Mouse (Mus musculus): ENCODE data around the gene Krtap29-1.

Krtap29-1 gene

DNA sequence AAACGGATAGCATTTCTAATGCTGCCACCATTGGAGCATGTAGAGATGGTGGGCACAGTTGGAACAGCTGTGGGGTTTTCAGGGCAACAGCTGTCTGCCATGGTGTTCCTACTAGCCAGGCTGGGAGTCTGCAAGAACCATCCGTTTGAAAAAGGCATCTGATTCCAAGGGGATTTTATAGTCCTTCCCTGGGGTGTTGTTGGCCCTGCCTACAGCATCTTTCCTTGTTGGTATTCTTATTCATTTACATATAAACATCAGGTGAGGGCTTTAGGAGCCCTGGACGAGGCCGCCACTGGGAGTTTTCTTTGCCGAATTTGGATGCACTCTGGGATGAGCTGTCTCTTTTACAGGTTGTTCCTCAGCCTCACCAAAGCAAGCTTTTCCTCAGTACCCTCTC, at the start of gene Krtap29-1:
Krtap29-1 (minus strand) TSS at position 101 of the 400 bp plus-strand sequence.
- in situ Hi-C loops (cut with MboI, MseI), result no loop called here

DNA sequence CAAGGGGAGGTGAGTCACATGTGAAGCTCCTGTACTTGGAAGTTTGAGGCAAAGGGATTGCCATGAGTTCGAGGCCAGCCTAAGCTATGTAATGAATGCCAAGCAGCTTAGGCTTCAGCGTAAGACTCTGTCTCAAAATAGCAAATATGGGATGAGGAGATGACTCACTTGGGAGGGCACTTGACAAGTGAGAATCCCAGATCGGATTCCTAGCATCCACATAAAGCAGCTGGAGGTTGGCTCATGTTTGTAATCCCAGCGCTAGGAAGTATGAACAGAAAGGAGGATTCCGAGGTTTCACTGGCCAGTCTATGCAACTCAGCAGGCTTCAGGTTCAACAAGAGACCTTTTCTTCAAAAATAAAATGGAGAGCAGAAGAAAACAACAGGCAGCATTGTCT, 42.6 kb upstream of the Krtap29-1 start:
- in situ Hi-C loops (cut with MboI, MseI), result no loop called here

DNA sequence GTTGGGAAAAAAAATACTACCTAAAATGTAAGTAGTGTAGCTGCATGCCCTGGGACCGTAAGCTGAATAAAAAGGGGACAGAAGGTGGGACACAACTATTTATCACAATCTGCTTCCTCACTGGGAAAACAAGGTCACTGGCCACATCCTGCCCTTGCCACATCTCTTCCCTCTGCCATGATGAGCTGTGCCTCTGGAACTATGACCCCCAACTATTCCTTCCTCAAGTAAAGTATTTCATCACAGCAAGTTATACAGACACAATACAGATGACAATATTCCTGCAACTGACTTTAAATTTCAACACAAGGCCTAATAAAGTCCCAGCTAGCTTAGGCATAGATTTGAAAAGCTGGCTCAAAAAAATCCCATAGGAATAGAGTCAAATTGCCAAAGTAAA, 40.6 kb upstream of the Krtap29-1 start:
- in situ Hi-C loops (cut with MboI, MseI), result no loop called here

DNA sequence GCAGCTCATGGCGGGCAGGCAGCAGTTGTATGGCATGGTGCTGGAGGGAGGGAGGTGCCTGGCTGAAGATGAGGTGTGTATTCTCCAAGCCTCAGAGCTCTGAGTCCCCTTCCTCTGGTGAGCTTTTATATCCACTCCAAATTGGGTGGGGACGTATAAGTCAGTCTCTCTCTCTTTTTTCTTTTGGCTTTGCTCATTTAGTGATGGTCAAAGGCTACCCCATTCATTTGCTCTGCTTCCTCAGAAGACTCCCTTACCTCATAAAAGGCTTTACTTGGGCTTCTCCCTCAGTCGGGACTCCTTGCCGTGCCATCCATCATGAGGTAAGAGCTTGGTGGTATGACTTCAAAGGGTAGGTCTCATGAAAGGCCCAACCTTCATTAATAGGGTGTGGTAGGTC, 37.3 kb upstream of the Krtap29-1 start, which contains the start of gene Krt33a:
Krt33a (minus strand) TSS at position 101 of the 400 bp plus-strand sequence.
- in situ Hi-C loops (cut with MboI, MseI), result no loop called here

DNA sequence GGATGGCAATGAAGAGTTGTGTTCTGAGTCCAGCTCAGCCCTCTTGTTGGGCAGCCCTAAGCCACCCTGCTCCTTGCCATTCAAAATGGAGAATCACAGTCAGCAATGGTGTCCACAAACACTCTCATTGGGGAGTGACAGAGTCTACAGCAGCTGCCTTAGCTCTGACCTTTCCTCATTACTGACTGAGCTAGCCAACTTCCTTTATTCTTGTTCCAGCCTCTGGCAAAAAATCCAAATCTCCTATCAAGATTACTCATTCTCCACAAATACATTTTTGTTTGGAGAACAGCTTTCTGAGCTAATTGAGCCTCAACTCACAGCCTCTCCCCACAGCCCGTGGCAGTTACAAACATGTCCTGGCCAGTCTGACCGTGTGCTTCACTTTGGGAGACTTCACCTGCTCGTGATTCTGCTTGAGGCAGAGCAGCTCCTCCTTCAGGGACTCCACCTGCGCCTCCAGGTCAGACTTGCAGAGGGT, 34.9 kb upstream of the Krtap29-1 start:
- in situ Hi-C loops (cut with MboI, MseI), result no loop called here

DNA sequence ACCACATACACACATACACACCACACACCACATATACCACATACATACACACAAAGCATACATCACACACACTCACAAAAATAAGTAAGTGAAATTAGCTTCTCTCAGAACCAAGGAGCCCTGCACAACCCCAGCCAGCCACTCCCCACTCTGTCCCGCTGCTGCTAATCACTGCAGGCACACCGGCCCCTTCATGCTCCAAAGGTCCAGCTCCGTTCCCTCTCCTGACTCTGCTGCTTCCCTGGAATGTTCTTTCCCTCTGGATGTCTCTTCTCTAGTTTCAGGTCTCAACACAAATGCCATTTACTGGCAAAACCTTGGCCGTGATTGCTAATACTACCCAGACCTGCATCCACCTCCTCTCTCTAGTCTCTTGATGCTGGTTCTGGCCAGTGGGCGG, 31.8 kb upstream of the Krtap29-1 start:
- in situ Hi-C loops (cut with MboI, MseI), result no loop called here

DNA sequence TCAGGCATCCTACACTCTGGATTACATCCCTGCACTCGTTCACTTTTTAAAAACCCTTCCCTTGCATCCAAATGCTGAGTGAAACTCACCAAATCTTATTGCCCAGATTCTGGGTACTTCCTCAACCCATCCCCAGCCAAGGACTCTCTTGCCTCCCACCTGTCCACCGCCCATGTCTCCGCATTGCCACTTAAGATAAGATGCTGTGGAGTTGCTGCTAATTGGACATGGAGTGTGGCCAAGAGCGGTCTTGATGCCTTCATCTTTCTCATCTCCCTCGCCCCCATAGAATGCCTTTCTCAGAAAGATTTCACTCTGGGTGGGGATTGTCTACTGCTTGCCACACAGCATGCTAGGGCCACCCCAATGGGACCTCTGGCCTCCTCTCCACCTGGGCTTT, 29.5 kb upstream of the Krtap29-1 start:
- in situ Hi-C loops (cut with MboI, MseI), result no loop called here

DNA sequence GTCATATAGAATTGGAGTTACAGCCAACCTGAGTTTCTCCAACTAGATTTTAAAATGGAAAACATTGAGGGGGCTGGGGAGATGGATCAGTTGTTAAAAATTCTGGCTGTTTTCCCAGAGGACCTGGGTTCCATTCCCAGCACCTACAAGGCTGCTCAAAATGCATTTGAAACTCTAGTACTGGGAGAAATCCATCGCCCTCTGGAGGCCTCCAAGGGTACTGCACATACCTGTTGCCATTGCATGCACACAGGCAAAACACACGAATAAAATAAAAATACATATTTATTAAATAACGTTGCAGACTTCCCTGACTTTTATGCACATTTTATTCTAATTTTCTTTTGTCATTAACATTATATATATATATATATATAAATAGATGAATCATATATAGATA, 27.8 kb upstream of the Krtap29-1 start:
- in situ Hi-C loops (cut with MboI, MseI), result no loop called here

DNA sequence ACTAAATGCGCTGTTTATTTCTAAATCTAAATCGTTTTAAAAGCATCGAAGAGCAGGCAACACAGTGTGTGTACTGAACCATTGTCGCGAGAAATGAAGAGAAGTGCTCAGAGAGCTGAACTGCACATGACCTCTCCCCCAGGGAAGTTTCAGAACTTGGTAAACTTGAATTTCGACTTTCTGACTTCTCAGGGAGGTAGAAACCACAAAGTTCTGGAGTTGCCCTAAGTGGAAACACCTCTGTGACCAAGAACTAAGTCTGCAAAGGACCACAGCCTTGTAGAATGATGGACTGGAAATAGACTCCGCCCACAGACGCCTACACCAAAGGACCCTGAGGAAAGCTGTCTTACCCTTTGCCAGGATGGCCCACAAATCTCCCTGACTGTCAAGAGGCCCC, 27.1 kb upstream of the Krtap29-1 start:
- in situ Hi-C loops (cut with MboI, MseI), result no loop called here

DNA sequence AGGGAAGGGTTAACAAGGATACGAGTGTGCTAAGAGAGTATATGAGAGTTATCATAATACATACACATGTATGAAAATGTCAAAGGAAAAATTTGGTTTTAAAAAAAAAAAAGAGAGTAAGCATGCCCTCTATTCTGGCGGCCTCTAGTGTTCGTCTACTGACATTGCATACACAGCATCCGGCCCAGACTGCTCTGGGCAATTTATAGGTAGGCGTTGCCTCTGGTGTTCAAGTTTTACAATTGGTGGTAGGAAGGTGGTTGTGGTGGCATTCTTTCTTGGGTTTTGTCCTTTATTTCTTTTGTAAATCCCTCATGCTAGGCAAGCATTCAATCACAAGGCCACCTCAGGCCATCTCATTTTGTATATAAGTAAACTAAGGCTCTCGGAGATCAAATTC, 26.0 kb upstream of the Krtap29-1 start:
- in situ Hi-C loops (cut with MboI, MseI), result loop anchor here (5.0 kb wide), 1 partner anchor 543 kb away; no protein-coding TSS in a partner anchor

DNA sequence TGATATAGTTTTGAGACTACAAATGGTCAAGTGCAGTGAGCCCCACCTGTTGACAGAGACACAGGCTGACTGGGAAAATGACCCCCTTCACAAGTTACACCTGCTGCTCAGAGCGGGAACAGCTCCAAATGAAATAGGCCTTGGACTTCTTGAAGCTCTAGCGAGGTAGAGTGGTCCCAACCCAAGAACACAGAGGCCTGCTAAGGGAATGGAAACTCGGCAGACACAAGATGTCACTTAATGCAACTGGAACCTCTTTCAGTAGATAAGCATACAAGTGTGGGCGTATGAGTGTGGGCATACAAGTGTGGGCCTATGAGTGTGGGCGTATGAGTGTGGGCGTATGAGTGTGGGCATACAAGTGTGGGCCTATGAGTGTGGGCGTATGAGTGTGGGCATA, 20.2 kb upstream of the Krtap29-1 start:
- in situ Hi-C loops (cut with MboI, MseI), result no loop called here

DNA sequence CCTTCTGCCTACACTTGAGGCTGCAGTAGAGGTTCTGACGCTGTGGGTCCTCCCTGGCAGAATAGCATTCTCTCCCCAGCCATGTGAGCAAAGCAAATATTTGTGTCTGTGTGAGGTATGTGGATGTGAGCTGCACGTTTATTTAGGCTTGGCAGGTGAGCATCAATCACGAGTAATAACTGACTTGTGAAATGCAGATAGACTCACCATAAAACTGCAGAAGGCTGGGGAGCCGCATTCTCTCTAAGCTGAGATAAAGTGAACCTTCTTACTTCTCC, 15.5 kb upstream of the Krtap29-1 start:
- in situ Hi-C loops (cut with MboI, MseI), result no loop called here

DNA sequence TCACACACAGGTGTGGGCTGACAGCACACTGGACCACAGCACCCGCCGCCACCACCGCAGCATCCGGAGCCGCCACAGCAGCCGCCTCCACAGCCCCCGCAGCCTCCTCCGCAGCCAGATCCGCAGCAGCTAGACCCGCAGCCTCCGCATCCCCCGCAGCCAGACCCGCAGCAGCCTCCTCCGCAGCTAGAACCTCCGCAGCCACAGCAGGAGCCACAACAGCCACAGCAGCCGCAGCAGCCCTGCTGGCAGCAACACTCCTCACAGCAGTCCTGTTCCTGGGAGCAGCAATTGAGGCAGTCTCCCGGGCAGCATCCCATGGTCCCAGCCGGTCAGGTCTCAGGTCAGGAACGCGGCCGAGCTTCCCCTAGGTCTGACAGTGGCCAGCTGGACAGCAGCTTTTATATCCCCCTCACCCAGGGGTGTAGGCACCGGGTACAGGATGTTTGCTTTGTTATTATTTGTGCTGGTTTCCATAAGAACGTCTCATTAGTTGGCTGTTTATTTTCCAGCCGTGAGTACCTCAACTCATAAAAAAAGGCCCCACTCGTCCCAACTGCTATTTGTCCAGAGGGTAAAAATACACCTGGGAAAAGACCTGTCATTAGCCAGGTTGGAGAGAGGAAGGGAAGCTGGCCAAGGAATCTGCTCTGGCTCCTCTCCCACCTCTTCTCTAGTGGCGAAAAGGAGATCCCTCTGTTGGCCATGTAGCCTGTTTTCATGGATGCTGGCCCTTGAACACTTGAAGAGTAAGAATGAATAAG, 14.9 kb upstream of the Krtap29-1 start, which contains the start of gene Krtap17-1:
Krtap17-1 (minus strand) TSS at position 375 of the 764 bp plus-strand sequence.
- in situ Hi-C loops (cut with MboI, MseI), result no loop called here

DNA sequence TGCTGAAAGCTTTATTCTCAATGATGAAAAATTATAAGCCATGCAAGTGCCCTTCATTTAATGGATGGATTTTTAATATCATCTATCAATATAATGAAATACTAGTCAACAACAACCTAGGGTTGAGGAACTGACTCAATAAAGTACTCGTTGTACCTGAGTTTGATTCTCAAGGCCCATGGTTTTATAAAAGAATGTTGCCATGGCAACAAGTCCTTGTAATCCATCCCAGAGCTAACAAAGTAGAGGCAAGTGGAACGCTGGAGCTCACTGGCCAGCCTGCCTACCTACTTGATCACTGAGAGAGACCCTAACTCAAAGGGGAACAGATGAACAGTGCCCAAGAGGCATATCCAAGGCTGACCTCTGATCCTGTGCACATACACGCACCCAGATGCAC, 11.7 kb upstream of the Krtap29-1 start:
- in situ Hi-C loops (cut with MboI, MseI), result no loop called here

DNA sequence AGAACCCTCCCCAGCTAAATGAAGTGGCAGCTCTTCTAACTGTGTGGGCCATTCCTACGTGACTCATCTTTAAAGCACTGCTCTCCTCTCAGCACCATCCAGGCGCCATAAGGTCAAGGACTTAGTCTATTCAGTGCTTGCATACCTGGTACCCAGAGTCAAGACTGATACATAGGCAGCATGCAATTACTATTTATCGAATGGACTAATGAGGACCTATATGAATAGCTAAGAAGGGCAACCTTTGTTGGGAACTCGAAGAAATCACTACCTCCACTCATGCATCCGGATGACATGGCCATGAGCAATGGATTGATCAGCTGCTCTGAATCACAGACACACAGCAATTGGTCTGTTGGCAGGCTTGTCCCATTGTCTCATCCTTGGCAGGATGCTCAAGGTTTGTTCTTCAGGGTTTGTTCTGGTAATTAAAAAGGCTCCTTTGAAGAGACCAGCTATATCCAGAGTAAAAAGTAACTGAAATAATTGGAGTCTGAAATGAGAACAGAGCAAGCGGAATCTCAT, 11.1 kb upstream of the Krtap29-1 start:
- in situ Hi-C loops (cut with MboI, MseI), result no loop called here

DNA sequence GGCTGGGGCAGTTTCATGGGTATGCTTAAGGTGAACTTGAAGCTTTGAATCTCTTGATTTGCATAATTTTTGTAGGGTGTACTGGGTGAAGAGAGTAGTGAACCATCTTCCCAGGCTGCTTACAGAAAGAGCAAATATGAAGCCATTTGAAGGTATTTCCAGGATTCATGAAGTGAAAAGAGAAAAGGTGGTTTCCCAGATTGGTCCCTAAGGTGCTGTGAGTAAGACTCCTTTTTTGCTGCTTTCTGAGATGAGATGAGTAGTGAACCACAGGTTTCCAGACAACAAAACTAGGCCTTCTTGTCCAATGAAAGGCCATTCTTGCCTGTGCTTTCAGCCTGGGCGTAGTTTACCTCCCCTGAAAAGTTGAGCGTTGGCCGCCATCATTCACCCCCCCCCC, 9.7 kb upstream of the Krtap29-1 start:
- in situ Hi-C loops (cut with MboI, MseI), result no loop called here

DNA sequence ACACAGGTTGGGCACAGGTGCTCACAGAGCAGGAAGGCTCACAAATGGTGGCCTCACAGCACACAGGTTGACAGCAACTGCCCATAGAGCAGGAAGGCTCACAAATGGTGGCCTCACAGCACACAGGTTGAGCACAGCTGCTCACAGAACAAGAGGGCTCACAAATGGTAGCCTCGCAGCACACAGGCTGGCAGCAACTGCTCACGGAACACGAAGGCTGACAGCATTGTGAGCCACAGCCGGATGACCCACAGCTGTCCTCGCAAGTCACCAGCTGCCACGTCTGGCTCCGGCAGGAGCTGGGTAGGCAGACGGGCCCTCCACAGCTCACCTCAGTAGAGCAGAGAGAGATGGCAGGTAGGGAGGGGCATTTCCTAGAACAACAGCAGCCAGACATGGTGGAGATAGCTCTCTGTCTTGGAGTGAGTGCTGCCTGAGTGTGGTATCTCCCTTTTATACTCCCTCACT, 7.4 kb upstream of the Krtap29-1 start, which contains the start of gene Krtap16-1:
Krtap16-1 (minus strand) TSS at position 418 of the 468 bp plus-strand sequence.
- in situ Hi-C loops (cut with MboI, MseI), result no loop called here

DNA sequence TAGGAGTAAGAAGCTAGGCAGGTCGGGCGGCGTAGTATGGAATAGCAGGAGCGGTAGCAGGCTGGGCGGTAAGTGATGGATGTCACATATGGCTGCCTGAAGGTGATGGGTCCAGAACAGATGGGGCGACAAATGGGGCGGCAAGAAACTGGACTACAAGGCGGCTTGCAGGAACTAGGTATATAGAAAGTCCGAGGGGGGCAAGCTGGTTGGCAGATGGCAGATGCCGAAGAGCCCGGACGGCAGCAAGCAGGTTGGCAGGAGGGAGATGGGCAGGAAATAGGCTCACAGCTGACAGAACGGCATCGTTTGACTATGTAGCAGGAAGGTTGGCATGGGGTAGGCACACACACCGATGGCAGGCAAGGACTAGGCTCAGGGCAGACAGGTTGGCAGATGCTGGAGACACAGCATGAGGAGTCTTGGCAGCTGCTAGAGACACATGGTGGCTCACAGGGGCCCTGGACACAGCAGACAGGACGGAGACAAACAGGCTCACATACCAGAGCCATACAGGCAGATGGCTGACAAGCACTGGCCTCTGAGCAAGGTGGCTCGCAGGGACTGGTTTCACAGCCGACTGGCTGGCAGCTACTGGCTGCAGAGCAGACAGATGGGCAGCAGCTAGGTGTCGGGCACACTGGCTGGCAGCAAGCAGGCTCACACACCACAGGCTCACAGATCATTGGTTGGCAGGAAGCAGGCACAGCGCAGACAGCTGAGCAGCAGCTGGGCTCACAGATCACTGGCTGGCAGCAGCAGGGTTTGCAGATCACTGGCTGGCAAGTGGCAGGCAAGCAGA, 6.6 kb upstream of the Krtap29-1 start:
- in situ Hi-C loops (cut with MboI, MseI), result no loop called here

DNA sequence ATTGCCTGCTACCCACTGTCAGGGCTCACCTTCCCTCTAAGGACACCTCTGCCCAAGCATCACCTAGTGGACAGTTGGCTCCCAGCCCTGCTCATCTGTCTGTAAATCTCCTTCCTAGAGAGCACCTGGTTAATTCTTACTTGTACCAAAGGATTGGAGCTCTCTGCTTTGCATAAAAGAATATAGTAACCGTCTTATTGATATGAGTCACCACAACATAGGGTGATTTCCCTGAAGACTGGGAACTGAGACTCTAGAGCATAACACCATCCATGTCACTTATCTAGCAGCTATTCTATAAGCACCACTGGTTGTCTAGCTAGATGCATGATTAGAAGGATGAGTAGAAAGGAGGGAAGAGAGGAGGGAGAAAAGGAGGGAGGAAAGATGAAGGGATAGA, 4.6 kb upstream of the Krtap29-1 start:
- in situ Hi-C loops (cut with MboI, MseI), result no loop called here

DNA sequence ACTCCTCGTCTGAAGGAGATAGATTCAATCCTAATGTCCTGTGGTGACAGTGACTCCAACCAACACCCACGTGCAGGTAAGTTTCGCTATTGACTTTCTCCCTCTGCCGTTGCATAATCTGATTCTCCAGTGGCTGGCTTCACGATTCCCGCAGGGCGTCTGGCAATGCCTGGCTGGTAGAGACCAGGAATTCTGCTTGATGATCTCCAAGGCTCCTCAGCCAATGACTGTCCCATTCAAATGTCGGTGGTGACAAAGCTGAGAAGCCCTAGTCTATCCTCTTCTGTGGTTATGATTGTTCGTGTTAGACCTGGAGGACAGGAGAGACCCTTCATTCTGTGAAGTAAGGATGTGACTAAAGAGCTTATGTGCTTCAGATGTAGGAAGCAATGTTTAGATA, 3.9 kb upstream of the Krtap29-1 start:
- in situ Hi-C loops (cut with MboI, MseI), result no loop called here

DNA sequence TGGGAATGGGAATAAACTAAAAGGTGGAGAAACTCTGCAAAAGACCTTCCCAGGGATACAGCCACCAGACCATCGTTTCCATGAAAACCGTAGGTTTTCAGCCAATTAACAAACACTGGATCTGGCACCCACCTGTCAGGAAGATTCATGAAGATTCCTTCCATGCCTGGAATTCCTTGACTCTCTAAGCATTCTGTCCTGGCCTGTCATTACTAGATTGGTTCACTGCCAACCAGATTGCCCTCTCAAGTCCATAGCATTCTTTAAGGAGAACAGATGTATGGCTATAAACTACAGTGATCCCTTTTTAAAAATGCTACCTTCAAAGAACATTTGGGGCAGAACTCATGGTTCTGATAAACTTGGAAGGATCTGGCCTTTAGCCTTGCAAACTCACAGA, 12.9 kb downstream of the Krtap29-1 start:
- in situ Hi-C loops (cut with MboI, MseI), result no loop called here

DNA sequence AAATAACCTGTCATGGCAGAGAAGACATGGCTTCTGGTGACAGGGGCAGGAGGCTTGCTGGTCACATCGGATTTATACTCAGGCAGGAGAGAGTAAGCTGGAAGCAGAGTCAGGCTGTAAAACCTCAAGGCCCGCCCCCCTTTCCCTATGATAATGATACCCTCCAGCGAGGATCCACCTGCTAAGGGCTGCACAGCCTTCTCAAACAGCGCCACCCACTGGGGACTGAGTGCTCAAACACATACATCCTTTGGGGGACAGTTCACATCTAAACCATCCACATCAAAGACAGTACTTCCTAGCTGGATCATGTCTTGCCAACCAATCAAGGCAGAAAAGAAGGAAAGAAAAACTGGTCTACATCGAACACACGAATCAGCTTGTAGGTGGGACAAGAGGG, 14.6 kb downstream of the Krtap29-1 start:
- in situ Hi-C loops (cut with MboI, MseI), result no loop called here

Measured in T-helper 1 cell (primary cell).